Mouse (Mus musculus): Measurements from ENCODE around the gene Nol9.

GRCm38 (mm10) chr4:152070494-152071396, 31.6 kb downstream of the Nol9 start:
- TF ChIP-seq POLR2A (IDR thresholded peaks at IDR 0.05; ENCODE audit: low read depth, low read length) = no peak
- TF ChIP-seq CTCF (IDR thresholded peaks at IDR 0.05; ENCODE audit: extremely low read depth, insufficient read depth, insufficient read length, insufficient replicate concordance) = no peak
